Mouse (Mus musculus): ENCODE measurements around the gene Fzd4.

DNA sequence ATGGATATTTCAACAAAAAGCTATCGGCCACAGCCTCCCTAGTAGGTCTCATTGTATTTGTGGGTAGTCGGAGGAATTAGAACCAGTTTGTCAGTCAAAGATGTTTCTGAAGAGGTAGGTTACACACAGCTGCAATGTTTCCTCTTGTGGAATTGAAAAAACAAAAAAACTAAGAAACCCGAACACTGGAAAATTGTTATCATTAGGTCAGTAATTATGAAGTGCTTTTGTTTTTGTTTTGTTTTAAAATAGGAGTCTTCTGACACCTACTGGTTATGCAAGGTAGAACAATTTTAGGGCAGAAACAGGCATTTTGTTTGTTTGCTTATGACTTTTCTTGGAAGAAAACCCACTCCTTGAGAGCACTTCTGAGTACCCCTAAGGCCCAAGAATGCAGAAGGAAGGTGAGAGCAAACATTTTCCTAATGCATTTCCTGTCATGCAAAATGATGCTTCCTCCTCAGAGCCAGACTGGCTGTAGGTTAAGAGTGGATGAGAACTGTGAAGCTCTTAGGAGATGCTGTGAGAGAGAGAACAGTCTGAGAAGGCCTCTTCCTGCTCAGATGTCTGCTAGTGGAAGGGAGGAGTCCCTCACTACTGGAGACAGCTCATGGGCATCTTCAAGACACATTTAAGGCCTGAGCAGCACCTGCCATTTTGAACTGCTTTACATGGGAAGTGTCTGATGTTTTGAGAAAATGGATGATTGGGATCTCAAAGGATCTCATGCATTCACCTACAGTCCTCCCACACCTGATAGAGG is 14.9 kb downstream of the Fzd4 start:
- peak; percentile 49 for TF ChIP-seq CTCF (conservative IDR thresholded peaks at IDR 0.05; ENCODE audit: low read length)
- no peak for TF ChIP-seq POU5F1 (IDR thresholded peaks at IDR 0.05; ENCODE audit: borderline replicate concordance, low read length)
- no peak for TF ChIP-seq NANOG (IDR thresholded peaks at IDR 0.05; ENCODE audit: borderline replicate concordance, low read length)

Measured in E14TG2a.4 (cell line).